Mouse (Mus musculus) stomach, adult 2 months (tissue): Measurements from ENCODE around the gene Olfr1346. TPM values are rescaled to one million over a fixed set of nuclear protein-coding genes. Genes with fewer than 3 reads are reported as not detected.

Experiments used
- polyA plus RNA-seq: library from polyadenylated mRNA; depleted of rRNA; stranded (reverse); fragments of >200 nt; gene quantifications from 2 replicates; pipeline ENCODE4 v1.2.3, GENCODE M21; 2012; rRNA removed

Gene Olfr1346
- not detected in 2 replicates for polyA plus RNA-seq

GRCm38 (mm10) chr7:6466951-6467350 lies at the start of gene Olfr1346:
TSS of gene Olfr1346 (plus strand) at chr7:6467101.

GRCm38 (mm10) chr7:6438388-6438787 lies 28.5 kb upstream of the Olfr1346 start, which contains the start of gene Olfr1344:
TSS of gene Olfr1344 (plus strand) at chr7:6438688.

GRCm38 (mm10) chr7:6455868-6456267 lies 11.0 kb upstream of the Olfr1346 start, which contains the start of gene Olfr1336:
TSS of gene Olfr1336 (plus strand) at chr7:6456168.

GRCm38 (mm10) chr7:6486841-6487240 lies 19.9 kb downstream of the Olfr1346 start, which contains the start of gene Olfr5:
TSS of gene Olfr5 (minus strand) at chr7:6486941.

GRCm38 (mm10) chr7:6499655-6500054 lies 32.8 kb downstream of the Olfr1346 start, which contains the start of gene Olfr1347:
TSS of gene Olfr1347 (minus strand) at chr7:6499755.

GRCm38 (mm10) chr7:6508648-6509047 lies 41.7 kb downstream of the Olfr1346 start, which contains the start of gene Olfr1348:
TSS of gene Olfr1348 (minus strand) at chr7:6508748.

GRCm38 (mm10) chr7:6522850-6523249 lies 55.9 kb downstream of the Olfr1346 start, which contains the start of gene Olfr1349:
TSS of gene Olfr1349 (minus strand) at chr7:6522950.

Other genes with a start within 250 kb of the Olfr1346 start
- gene Zscan5b, start 244.8 kb upstream of the Olfr1346 start, polyA plus RNA-seq: not detected in 2 replicates
- gene Epp13, start 214.4 kb upstream of the Olfr1346 start, polyA plus RNA-seq: 1.3 TPM in 1 of 2 replicates, not detected in the other
- gene Zfp667, start 180.5 kb upstream of the Olfr1346 start, polyA plus RNA-seq: 0.05 and 0.12 TPM in 2 replicates
- 0.09 TPM in 1 of 2 replicates, not detected in the other for gene Zfp583, start 135.8 kb upstream of the Olfr1346 start, polyA plus RNA-seq
- gene Gm3854, start 123.3 kb upstream of the Olfr1346 start, polyA plus RNA-seq: not detected in 2 replicates
- 0.01 TPM in 1 of 2 replicates, not detected in the other for gene Zfp78, start 103.8 kb upstream of the Olfr1346 start, polyA plus RNA-seq
- 0.17 and 0.54 TPM in 2 replicates for gene Zfp28, start 83.8 kb upstream of the Olfr1346 start, polyA plus RNA-seq
- not detected in 2 replicates for gene Smim17, start 68.4 kb upstream of the Olfr1346 start, polyA plus RNA-seq
- gene Gm20715, start 56.8 kb upstream of the Olfr1346 start, polyA plus RNA-seq: not detected in 2 replicates
- not detected in 2 replicates for gene Olfr1344, start 28.4 kb upstream of the Olfr1346 start, polyA plus RNA-seq
- gene Olfr1336, start 10.9 kb upstream of the Olfr1346 start, polyA plus RNA-seq: not detected in 2 replicates
- not detected in 2 replicates for gene Olfr5, start 19.8 kb downstream of the Olfr1346 start, polyA plus RNA-seq
- gene Olfr1347, start 32.7 kb downstream of the Olfr1346 start, polyA plus RNA-seq: not detected in 2 replicates
- gene Olfr1348, start 41.6 kb downstream of the Olfr1346 start, polyA plus RNA-seq: not detected in 2 replicates
- not detected in 2 replicates for gene Olfr1349, start 55.8 kb downstream of the Olfr1346 start, polyA plus RNA-seq
- gene Olfr1350, start 97.7 kb downstream of the Olfr1346 start, polyA plus RNA-seq: not detected in 2 replicates
- gene Zim1, start 229.3 kb downstream of the Olfr1346 start, polyA plus RNA-seq: 0.02 TPM in 1 of 2 replicates, not detected in the other